Mouse (Mus musculus) urinary bladder, adult 2 months (tissue): ENCODE results near the gene H2-DMa. TPM values are rescaled to one million over a fixed set of nuclear protein-coding genes. Genes with fewer than 3 reads are reported as not detected.

Experiments
- DNase-seq: peaks from one replicate; pipeline ENCODE4 v3.0.0; 2022; ENCODE audit warnings: low spot score
- polyA plus RNA-seq: library from polyadenylated mRNA; depleted of rRNA; stranded (reverse); fragments of >200 nt; gene quantifications from 2 replicates; pipeline ENCODE4 v1.2.3, GENCODE M21; 2012; rRNA removed

The H2-DMa gene
- 30.0 and 31.9 TPM in 2 replicates for polyA plus RNA-seq

- DNase-seq: peak; percentile 100
Observed at GRCm38 (mm10) chr17:34119249-34120179, at the start of gene H2-DMa. Gene H2-DMa (plus strand): TSS chr17:34119541.

- no peak for DNase-seq
Observed at GRCm38 (mm10) chr17:34072091-34072490, 47.2 kb upstream of the H2-DMa start.

DNA sequence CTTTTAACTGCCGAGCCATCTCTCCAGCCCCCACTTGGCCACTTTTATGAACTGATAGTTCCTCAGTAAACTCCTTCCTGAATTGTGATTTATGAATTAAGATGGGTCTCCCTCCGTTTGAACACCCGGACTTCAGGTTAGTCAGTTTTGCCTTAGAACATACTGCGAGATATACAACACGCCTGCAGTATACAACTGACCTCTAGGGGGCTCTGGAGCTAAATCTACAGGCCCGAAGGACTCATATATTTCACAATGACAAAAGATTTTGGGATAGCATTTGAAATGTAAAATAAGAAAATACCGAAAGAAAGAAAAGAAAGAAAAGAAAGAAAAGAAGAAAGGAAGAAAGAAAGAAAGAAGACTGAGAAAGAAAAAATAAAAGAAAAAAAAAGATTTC, 44.1 kb upstream of the H2-DMa start:
- DNase-seq: no peak

DNA sequence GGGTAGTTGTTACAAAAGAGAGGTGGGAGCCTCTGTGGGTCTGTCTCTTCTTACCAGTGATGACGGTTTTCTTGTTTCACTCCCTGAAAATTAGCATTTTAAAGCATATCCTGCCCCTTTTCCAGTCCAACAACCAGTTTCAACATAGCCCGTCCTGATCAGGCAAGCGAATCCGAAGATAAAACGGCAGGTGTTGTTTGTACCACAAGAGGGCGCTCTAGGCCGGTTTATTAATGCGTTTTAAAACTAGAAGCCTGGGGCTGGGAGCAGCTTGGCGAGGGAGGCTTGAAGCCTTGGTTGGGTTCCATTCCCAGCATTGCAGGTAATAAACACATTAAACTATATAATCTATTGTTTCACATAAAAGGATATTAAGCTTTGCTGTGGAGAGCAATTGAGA, 41.8 kb upstream of the H2-DMa start:
- no peak for DNase-seq

DNA sequence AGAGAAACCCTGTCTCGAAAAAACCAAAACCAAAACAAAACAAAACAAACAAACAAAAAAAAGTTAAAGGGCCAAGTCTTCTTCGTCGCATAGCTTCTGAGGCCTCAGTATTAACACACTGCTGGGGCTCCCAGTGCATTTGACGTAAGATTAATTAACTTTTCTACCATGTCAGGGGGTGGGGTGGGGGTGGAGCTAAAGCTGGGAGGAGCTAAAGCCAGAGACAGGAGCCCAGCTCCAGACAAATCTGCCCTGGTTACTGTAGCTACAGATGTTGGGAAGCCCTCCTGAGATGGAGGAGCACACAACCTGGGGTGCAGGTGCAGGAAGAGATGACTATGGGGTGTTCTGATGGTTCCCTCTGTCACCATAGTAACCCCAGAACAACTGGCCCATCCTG, 41.2 kb upstream of the H2-DMa start:
- no peak for DNase-seq

- no peak for DNase-seq
Observed at GRCm38 (mm10) chr17:34079002-34079401, 40.3 kb upstream of the H2-DMa start.

- no peak for DNase-seq
Observed at GRCm38 (mm10) chr17:34079621-34080020, 39.7 kb upstream of the H2-DMa start.

- no peak for DNase-seq
Observed at GRCm38 (mm10) chr17:34083104-34083503, 36.2 kb upstream of the H2-DMa start.

GRCm38 (mm10) chr17:34087386-34087785, 32.0 kb upstream of the H2-DMa start:
- no peak for DNase-seq

- DNase-seq: no peak
Observed at GRCm38 (mm10) chr17:34088124-34088523, 31.2 kb upstream of the H2-DMa start.

GRCm38 (mm10) chr17:34090923-34091322, 28.4 kb upstream of the H2-DMa start:
- DNase-seq: no peak

DNA sequence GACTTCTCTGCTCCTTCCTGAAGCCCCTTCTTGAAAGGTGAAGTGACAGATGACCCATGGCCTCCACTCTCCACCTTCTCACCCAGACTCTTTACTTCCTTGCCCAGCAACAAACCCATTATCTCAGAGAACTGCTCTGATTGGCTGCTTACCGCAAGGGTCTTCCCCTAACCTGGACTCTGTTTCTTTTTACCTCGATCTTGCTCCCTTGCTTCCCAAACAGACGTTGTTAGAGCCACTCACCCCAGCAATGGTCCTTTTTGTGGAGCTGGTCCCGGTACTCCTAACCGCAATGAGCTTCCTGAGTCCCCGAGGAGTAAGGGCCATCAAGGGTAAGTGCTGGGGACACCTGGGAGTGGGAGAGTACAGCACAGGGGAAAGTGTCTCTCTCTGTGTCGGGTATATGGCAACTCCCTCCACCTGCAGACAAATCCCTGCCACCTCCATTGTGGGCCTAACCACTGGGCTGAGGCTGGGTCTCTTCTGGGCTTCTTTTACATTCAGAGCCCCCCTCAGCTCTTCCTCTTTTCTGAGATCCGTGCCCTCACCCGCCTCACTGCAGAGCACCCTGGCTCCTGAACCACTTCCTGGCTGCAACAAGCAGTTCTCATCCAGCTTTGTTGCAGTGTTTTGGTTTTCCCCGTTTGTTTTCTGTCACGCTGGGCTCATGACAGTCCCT, 27.0 kb upstream of the H2-DMa start, which contains the start of gene H2-Oa:
Gene H2-Oa (plus strand): TSS at position 144 of the 679 bp plus-strand sequence.
- no peak for DNase-seq

DNA sequence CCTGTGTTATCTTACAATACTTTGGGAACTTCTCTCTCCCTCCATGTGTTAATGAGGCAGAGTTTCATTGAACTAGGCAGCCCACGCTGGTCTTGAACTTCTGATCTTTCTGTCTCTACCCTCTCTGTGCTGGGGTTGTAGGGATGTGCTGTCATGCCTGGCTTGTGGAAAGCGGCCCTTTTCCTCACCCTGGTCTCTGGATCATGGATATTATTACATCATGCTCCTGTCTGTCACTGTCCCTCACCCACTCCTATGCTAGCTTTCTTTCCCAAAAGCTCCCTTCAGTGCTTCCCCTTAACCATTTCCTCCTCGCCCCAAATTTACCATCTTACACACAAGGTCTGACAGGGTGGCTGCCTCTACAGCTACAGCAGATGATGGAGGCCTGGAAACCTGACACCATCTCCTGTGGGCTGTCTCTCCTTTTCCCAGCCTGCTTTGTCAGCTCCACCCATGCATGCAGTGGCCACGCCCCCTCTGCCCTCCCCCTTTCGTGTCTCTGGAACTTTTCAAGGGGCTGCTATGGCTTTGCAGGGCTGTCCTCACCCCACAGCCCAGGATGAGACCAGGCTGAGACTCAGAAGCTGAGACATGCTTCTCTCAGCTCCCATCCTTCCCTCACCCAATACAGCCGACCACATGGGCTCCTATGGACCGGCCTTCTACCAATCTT, 26.0 kb upstream of the H2-DMa start:
- DNase-seq: no peak

DNA sequence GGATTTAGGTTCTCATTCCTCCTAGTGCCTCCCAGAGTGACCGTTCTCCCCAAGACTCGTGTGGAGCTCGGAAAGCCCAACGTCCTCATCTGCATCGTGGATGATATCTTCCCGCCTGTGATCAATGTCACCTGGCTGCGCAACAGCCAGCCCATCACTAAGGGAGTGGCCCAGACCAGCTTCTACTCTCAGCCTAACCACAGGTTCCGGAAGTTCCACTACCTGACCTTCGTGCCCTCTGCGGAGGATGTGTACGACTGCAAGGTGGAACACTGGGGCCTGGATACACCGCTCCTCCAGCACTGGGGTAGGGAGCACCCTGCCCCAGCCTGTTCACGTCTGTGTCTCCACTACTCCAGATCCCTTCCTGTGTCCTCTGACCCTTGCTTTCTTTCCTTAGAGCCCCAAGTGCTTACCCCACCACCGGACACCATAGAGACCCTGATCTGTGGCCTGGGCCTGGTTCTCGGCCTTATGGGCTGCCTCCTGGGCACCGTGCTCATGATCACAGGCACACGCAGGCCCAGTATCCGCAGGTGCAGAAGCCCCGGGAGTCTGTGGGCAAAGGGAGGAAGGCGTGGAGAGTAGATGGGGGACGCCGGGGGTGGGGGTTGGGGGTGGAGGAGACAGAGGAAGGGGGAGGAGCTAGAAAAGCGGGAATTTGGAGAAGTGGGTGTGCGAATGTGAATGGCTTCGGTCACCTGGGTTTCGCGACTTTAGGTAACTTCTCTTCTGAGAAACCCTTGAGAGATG, 24.9 kb upstream of the H2-DMa start:
- no peak for DNase-seq

- DNase-seq: no peak
Observed at GRCm38 (mm10) chr17:34096497-34097010, 22.8 kb upstream of the H2-DMa start.

DNA sequence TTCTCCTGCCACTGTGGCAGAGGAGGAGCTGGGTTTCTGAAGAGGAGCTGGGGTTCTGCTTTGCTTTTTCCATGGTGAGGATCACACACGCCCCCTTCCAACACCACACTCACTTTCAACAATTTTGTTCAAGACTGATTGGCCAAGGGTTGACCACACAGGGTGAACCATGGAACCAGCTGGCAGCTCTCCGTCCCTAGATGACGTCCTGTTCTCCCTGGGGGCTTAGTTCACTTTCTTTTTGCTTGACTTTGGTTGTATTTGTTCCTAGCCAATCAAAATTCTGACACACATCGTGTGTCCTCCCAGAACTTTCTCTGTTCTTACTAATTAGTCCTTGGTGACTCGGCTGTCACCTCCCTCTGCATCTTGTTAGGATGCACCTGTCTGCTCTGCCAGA, 22.1 kb upstream of the H2-DMa start:
- DNase-seq: no peak

DNA sequence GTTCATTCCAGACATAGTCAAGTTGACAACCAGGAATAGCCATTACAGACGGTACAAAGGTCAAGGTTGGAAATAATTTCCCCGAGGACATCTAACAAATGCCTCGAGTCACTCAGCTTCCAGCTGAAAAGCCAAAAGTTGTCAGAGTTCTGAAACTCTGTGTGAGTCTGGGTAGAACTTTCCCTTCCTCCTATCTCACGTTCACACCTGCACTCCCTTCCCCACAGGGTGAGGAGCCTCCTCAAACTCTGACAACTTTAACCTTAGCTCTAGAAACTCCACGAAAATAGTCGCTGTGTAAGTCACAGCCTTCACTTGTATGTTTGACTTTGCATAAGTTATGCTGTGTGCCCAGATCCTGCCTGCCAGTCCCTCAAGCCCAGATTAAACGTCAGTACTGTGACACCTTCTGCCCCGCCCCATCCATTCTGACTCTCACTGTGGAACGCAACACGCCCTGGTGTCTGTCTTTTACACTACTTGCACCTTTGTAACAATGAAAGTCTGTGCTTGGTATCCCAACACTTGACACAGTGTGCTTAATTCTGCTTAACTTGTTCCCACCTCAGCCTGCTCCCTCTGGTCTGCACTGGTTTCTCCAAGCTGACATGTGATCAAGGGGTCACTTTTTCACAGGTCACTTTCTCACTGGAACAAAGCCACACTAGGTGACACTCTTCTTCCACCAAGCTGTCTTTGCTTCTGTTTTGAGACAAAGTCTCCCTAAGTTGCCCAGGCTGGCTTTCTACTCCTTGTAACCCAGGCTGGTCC, 20.4 kb upstream of the H2-DMa start:
- no peak for DNase-seq

GRCm38 (mm10) chr17:34099531-34099930, 19.8 kb upstream of the H2-DMa start:
- DNase-seq: no peak

DNA sequence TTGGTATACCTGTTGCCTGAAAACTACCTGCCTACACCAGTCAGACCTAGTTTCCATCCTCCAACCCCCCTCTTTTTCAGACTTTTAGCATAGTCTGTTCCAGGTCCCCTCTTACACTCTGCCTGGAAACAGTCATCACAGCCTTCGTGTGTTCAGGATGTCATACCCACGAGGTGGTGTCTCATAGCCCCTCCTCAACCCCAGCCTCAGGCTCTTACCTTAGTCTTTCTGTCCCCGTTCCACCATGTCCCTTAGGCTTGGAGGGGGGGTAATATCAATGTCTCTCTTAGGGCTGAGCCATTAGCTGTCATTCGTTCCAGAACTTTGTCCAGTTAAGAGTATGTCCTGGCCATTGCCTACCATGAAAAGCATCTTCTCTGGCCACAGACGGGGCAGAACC, 18.2 kb upstream of the H2-DMa start:
- no peak for DNase-seq

GRCm38 (mm10) chr17:34101604-34102032, 17.7 kb upstream of the H2-DMa start:
- peak; percentile 89 for DNase-seq

DNA sequence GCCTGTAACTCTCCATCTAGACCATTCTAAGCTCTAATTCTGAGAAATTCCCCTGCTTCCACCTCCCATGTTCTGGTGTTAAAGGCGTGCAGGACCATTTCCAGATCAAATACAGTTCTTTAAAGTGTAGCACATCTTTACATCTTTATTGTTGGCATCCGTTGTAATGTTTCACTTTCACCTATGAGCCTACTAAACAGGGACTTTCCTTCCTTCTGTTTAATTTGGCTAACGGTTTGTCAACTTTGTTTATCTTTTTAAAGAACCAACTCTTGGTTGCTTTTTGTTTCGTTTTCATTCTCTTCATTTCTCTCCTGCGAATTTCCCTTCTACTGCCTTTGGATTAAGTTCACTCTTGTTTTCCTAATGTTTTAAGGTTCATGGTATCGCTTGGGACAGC, 16.5 kb upstream of the H2-DMa start:
- DNase-seq: no peak
